Mouse (Mus musculus) liver, adult 2 months (tissue): ENCODE measurements around the gene Map3k13. TPM values are rescaled to one million over a fixed set of nuclear protein-coding genes. Genes with fewer than 3 reads are reported as not detected.

ENCODE experiments used
- DNase-seq: peaks from one replicate; pipeline ENCODE4 v3.0.0-alpha.2; 2011; ENCODE audit warnings: low read depth, low spot score; ENCODE audit errors: extremely low read depth
- H3K27ac ChIP-seq: fragments of 200-500 bp; replicated peaks from 2 replicates; pipeline ENCODE4 v1.5.1; 2012; ENCODE audit warnings: low read depth, mild to moderate bottlenecking, control low read depth, inconsistent platforms, low read length; ENCODE audit not compliant: insufficient read depth
- H3K27me3 ChIP-seq: fragments of 200-500 bp; 2 replicates; pipeline ENCODE4 v1.6.1; 2012; ENCODE audit warnings: mild to moderate bottlenecking, moderate library complexity, low read length, inconsistent platforms; ENCODE audit not compliant: control insufficient read depth, insufficient read depth
- H3K36me3 ChIP-seq: fragments of 200-500 bp; 2 replicates; pipeline ENCODE4 v1.6.1; 2012; ENCODE audit warnings: low read length, inconsistent platforms; ENCODE audit not compliant: control insufficient read depth, insufficient read depth
- H3K4me1 ChIP-seq: fragments of 200-500 bp; 2 replicates; pipeline ENCODE4 v1.6.1; 2011; ENCODE audit warnings: low read length; ENCODE audit not compliant: control insufficient read depth, insufficient read depth
- H3K4me3 ChIP-seq: fragments of 200-500 bp; 2 replicates; pipeline ENCODE4 v1.5.1; 2011; ENCODE audit warnings: low read depth, mild to moderate bottlenecking, control low read depth, low read length, moderate library complexity; ENCODE audit not compliant: insufficient read depth
- H3K79me2 ChIP-seq: fragments of 200-500 bp; 2 replicates; pipeline ENCODE4 v1.6.1; 2012; ENCODE audit warnings: inconsistent platforms, mild to moderate bottlenecking, low read length, moderate library complexity; ENCODE audit not compliant: control insufficient read depth, insufficient read depth
- H3K9ac ChIP-seq: fragments of 200-500 bp; 2 replicates; pipeline ENCODE4 v1.6.1; 2012; ENCODE audit warnings: low read depth, mild to moderate bottlenecking, control low read depth, inconsistent platforms, low read length
- CTCF ChIP-seq: fragments of 200-500 bp; IDR thresholded peaks from 2 replicates; pipeline ENCODE4 v1.5.1; 2011; ENCODE audit warnings: low read depth, low read length, control low read depth
- POLR2A ChIP-seq: fragments of 200-500 bp; IDR thresholded peaks from 2 replicates; pipeline ENCODE4 v1.6.1; 2011; ENCODE audit warnings: low read length, control low read depth; ENCODE audit not compliant: insufficient read depth; ENCODE audit errors: extremely low read depth
- WGBS: fragments of 180-500 bp; shearing (Covaris S2); methylation state at CpG from one replicate; pipeline ENCODE4 v1.1.7; 2018; 5-methylcytosine and 5-hydroxymethylcytosine counted together
- polyA plus RNA-seq: library from polyadenylated mRNA; depleted of rRNA; stranded (reverse); fragments of >200 nt; gene quantifications from 2 replicates; pipeline ENCODE4 v1.2.3, GENCODE M21; 2012
- total RNA-seq: library from RNA; depleted of rRNA; stranded (reverse); fragments of >200 nt; gene quantifications from 2 replicates; pipeline ENCODE4 v1.2.3, GENCODE M21; 2014

The Map3k13 gene
- total and polyA plus RNA-seq, 2 experiments, result 3.8 to 7.0 TPM

GRCm38 (mm10) chr16:21837694-21838093, 43.5 kb downstream of the Map3k13 start:
- DNase-seq, result no peak
- Histone ChIP-seq H3K4me3 (no peak overlapping the region), H3K27me3 (no peaks in the 10 kb centered on the region), H3K27ac (no peak overlapping the region), H3K9ac (no peak overlapping the region), H3K4me1 (peaks cover 4% of the 10 kb centered on the region), H3K36me3 (peaks cover 3% of the 10 kb centered on the region; the same call in 1 of the 2 replicates), H3K79me2 (peaks cover 31% of the 10 kb centered on the region)
- 68% methylated on average over 6 of the region's 6 CpGs for WGBS
- TF ChIP-seq CTCF (no peak), POLR2A (no peak)

GRCm38 (mm10) chr16:21845800-21846671, 51.9 kb downstream of the Map3k13 start:
- Histone ChIP-seq H3K79me2 (peaks cover 20% of the 10 kb centered on the region; the same call in 1 of the 2 replicates), H3K9ac (no peak overlapping the region), H3K27me3 (no peaks in the 10 kb centered on the region), H3K36me3 (no peaks in the 10 kb centered on the region), H3K4me3 (no peak overlapping the region), H3K4me1 (peaks cover 10% of the 10 kb centered on the region), H3K27ac (no peak overlapping the region)
- 59% methylated on average over 16 of the region's 16 CpGs for WGBS
- TF ChIP-seq POLR2A, result no peak
- TF ChIP-seq CTCF, result no peak
- no peak for DNase-seq

GRCm38 (mm10) chr16:21848444-21848843, 54.3 kb downstream of the Map3k13 start:
- H3K4me1 ChIP-seq, result peaks cover 10% of the 10 kb centered on the region
- 81% methylated on average over 3 of the region's 3 CpGs for WGBS
- no peaks in the 10 kb centered on the region for H3K36me3 ChIP-seq
- no peak overlapping the region for H3K27ac ChIP-seq
- H3K9ac ChIP-seq, result no peak overlapping the region
- H3K4me3 ChIP-seq, result no peak overlapping the region
- DNase-seq, result no peak
- H3K27me3 ChIP-seq, result no peaks in the 10 kb centered on the region
- no peak for TF ChIP-seq POLR2A
- no peak for TF ChIP-seq CTCF
- H3K79me2 ChIP-seq, result peaks cover 28% of the 10 kb centered on the region; the same call in 1 of the 2 replicates

GRCm38 (mm10) chr16:21848847-21849246, 54.7 kb downstream of the Map3k13 start:
- Histone ChIP-seq H3K79me2 (peaks cover 31% of the 10 kb centered on the region; the same call in 1 of the 2 replicates), H3K9ac (no peak overlapping the region)
- TF ChIP-seq CTCF, result no peak
- no peak for TF ChIP-seq POLR2A

GRCm38 (mm10) chr16:21852374-21852773, 58.2 kb downstream of the Map3k13 start:
- TF ChIP-seq POLR2A (no peak), CTCF (no peak)
- H3K36me3 ChIP-seq, result no peaks in the 10 kb centered on the region
- DNase-seq, result no peak
- WGBS, result 95% methylated on average over 7 of the region's 7 CpGs
- H3K4me3 ChIP-seq, result no peak overlapping the region
- peaks cover 36% of the 10 kb centered on the region for H3K79me2 ChIP-seq
- no peak overlapping the region for H3K9ac ChIP-seq
- no peak overlapping the region for H3K27ac ChIP-seq
- peaks cover 9% of the 10 kb centered on the region for H3K4me1 ChIP-seq
- H3K27me3 ChIP-seq, result no peaks in the 10 kb centered on the region

More at GRCm38 (mm10) chr16:21848847-21849246, 54.7 kb downstream of the Map3k13 start:
- no peak for DNase-seq
- H3K36me3 ChIP-seq, result no peaks in the 10 kb centered on the region
- no peaks in the 10 kb centered on the region for H3K27me3 ChIP-seq
- 84% methylated on average over 4 of the region's 4 CpGs for WGBS
- H3K4me1 ChIP-seq, result peaks cover 11% of the 10 kb centered on the region
- no peak overlapping the region for H3K4me3 ChIP-seq
- no peak overlapping the region for H3K27ac ChIP-seq

- no peak overlapping the region for H3K9ac ChIP-seq
- WGBS, result 81% methylated on average over 7 of the region's 7 CpGs
- H3K79me2 ChIP-seq, result peaks cover 36% of the 10 kb centered on the region
- DNase-seq, result no peak
- H3K27me3 ChIP-seq, result no peaks in the 10 kb centered on the region
- TF ChIP-seq POLR2A, result no peak
- H3K4me3 ChIP-seq, result no peak overlapping the region
- peaks cover 10% of the 10 kb centered on the region for H3K4me1 ChIP-seq
- H3K36me3 ChIP-seq, result no peaks in the 10 kb centered on the region
- H3K27ac ChIP-seq, result no peak overlapping the region
Measured at GRCm38 (mm10) chr16:21853446-21853941, 59.3 kb downstream of the Map3k13 start.
